Mouse (Mus musculus): ENCODE results near the gene Wdr6. TPM values are rescaled to one million over a fixed set of nuclear protein-coding genes. Genes with fewer than 3 reads are reported as not detected.
A peak's percentile ranks its signal among the peaks of the same experiment; 100 is the strongest.

The Wdr6 gene
- 73.9 and 83.0 TPM in 2 replicates for polyA plus RNA-seq (2015; fragmentation: Nextera tagmentation; extraction: Ambion mirVana)

GRCm38 (mm10) chr9:108578545-108579343 lies at the start of gene Wdr6:
Gene Wdr6, minus strand, starts transcription at chr9:108578739.

GRCm38 (mm10) chr9:108596998-108597764 lies 18.6 kb upstream of the Wdr6 start, which contains the start of gene P4htm:
Gene P4htm, minus strand, starts transcription at chr9:108597667.

GRCm38 (mm10) chr9:108569381-108570206 lies 8.9 kb downstream of the Wdr6 start, which contains the start of gene Dalrd3:
Gene Dalrd3, plus strand, starts transcription at chr9:108569886.

GRCm38 (mm10) chr9:108566815-108567776 lies 11.4 kb downstream of the Wdr6 start, which contains the start of gene Ndufaf3:
Gene Ndufaf3, minus strand, starts transcription at chr9:108567434.

GRCm38 (mm10) chr9:108560227-108560841 lies 18.2 kb downstream of the Wdr6 start, which contains the start of gene Impdh2:
Gene Impdh2, plus strand, starts transcription at chr9:108560286.

Small RNA genes within 50 kb of the gene (microRNA-seq; reads per million reads assigned to microRNA genes)
- not detected for gene Gm24083 (ENCODE audit: borderline replicate concordance, insufficient number of aligned reads)
- not detected for gene Mir191 (ENCODE audit: borderline replicate concordance, insufficient number of aligned reads)
- 2,096 reads per million, percentile 84 among the genes with 10 or more reads in this experiment for gene Mir425 (ENCODE audit: borderline replicate concordance, insufficient number of aligned reads)

Other genes starting within 250 kb of the Wdr6 start
- gene Gpx1, start 239.8 kb downstream of the Wdr6 start, polyA plus RNA-seq (2015; fragmentation: Nextera tagmentation; extraction: Ambion mirVana) = 1,366 and 1,515 TPM in 2 replicates
- gene Usp4, start 230.9 kb downstream of the Wdr6 start, polyA plus RNA-seq (2015; fragmentation: Nextera tagmentation; extraction: Ambion mirVana) = 44.6 and 58.2 TPM in 2 replicates
- gene 1700102P08Rik, start 185.9 kb downstream of the Wdr6 start, polyA plus RNA-seq (2015; fragmentation: Nextera tagmentation; extraction: Ambion mirVana) = 0.16 TPM in 1 of 2 replicates, not detected in the other
- gene Ccdc36, start 150.3 kb downstream of the Wdr6 start, polyA plus RNA-seq (2015; fragmentation: Nextera tagmentation; extraction: Ambion mirVana) = 0.86 and 2.0 TPM in 2 replicates
- not detected in 2 replicates for gene BC048562, start 142.3 kb downstream of the Wdr6 start, polyA plus RNA-seq (2015; fragmentation: Nextera tagmentation; extraction: Ambion mirVana)
- 34.9 and 49.0 TPM in 2 replicates for gene Ccdc71, start 118.2 kb downstream of the Wdr6 start, polyA plus RNA-seq (2015; fragmentation: Nextera tagmentation; extraction: Ambion mirVana)
- 54.3 and 61.4 TPM in 2 replicates for gene Klhdc8b, start 117.2 kb downstream of the Wdr6 start, polyA plus RNA-seq (2015; fragmentation: Nextera tagmentation; extraction: Ambion mirVana)
- 31.5 and 37.7 TPM in 2 replicates for gene Lamb2, start 99.0 kb downstream of the Wdr6 start, polyA plus RNA-seq (2015; fragmentation: Nextera tagmentation; extraction: Ambion mirVana)
- gene Usp19, start 88.1 kb downstream of the Wdr6 start, polyA plus RNA-seq (2015; fragmentation: Nextera tagmentation; extraction: Ambion mirVana) = 36.9 and 72.1 TPM in 2 replicates
- gene Qars, start 71.0 kb downstream of the Wdr6 start, polyA plus RNA-seq (2015; fragmentation: Nextera tagmentation; extraction: Ambion mirVana) = 60.1 and 86.1 TPM in 2 replicates
- 70.3 and 91.3 TPM in 2 replicates for gene Qrich1, start 61.9 kb downstream of the Wdr6 start, polyA plus RNA-seq (2015; fragmentation: Nextera tagmentation; extraction: Ambion mirVana)
- gene Impdh2, start 18.5 kb downstream of the Wdr6 start, polyA plus RNA-seq (2015; fragmentation: Nextera tagmentation; extraction: Ambion mirVana) = 68.2 and 82.0 TPM in 2 replicates
- 68.4 and 111 TPM in 2 replicates for gene Ndufaf3, start 11.3 kb downstream of the Wdr6 start, polyA plus RNA-seq (2015; fragmentation: Nextera tagmentation; extraction: Ambion mirVana)
- 95.0 and 107 TPM in 2 replicates for gene Dalrd3, start 8.9 kb downstream of the Wdr6 start, polyA plus RNA-seq (2015; fragmentation: Nextera tagmentation; extraction: Ambion mirVana)
- 17.3 and 18.2 TPM in 2 replicates for gene P4htm, start 18.9 kb upstream of the Wdr6 start, polyA plus RNA-seq (2015; fragmentation: Nextera tagmentation; extraction: Ambion mirVana)
- 24.4 and 32.1 TPM in 2 replicates for gene Arih2, start 70.6 kb upstream of the Wdr6 start, polyA plus RNA-seq (2015; fragmentation: Nextera tagmentation; extraction: Ambion mirVana)
- gene Slc25a20, start 83.3 kb upstream of the Wdr6 start, polyA plus RNA-seq (2015; fragmentation: Nextera tagmentation; extraction: Ambion mirVana) = 45.2 and 70.4 TPM in 2 replicates
- gene Prkar2a, start 110.6 kb upstream of the Wdr6 start, polyA plus RNA-seq (2015; fragmentation: Nextera tagmentation; extraction: Ambion mirVana) = 16.7 and 17.3 TPM in 2 replicates
- 54.1 and 55.9 TPM in 2 replicates for gene Ip6k2, start 205.1 kb upstream of the Wdr6 start, polyA plus RNA-seq (2015; fragmentation: Nextera tagmentation; extraction: Ambion mirVana)
- 8.4 and 9.3 TPM in 2 replicates for gene Nckipsd, start 229.6 kb upstream of the Wdr6 start, polyA plus RNA-seq (2015; fragmentation: Nextera tagmentation; extraction: Ambion mirVana)
- 1.7 and 1.9 TPM in 2 replicates for gene Celsr3, start 247.6 kb upstream of the Wdr6 start, polyA plus RNA-seq (2015; fragmentation: Nextera tagmentation; extraction: Ambion mirVana)